Mouse (Mus musculus): Measurements from ENCODE around the gene Fndc3b. TPM values are rescaled to one million over a fixed set of nuclear protein-coding genes. Genes with fewer than 3 reads are reported as not detected.

The Fndc3b gene
- polyA plus RNA-seq, 1 experiment from 2014 or later, result 11.4 TPM

DNA sequence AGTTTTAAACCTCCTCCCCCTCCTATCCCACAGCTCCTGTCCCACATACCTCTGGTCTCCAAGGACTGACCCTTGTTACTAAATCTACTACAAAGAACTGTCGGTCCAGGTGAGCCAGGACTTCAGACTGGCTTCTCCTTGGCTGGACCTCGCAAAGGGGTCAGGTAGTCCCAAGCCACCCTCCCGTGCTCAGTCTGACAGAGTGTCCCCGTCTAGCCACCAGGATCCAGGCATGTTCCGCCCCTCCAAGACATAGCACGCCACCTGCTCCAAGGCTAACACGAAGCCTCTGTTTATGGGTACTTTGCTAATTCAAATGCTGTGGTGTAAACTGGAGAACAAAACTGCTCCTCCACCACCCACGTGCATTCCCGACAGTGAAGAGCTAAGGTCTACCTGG lies 6.5 kb downstream of the Fndc3b start:
- 89% methylated on average over 9 of the region's 9 CpGs for WGBS
- Histone ChIP-seq H3K27ac (replicated peaks) (no peak overlapping the region), H3K27me3 (ENCODE audit: low read depth, poor library complexity, severe bottlenecking) (no peaks in the 10 kb centered on the region), H3K36me3 (peaks cover 4% of the 10 kb centered on the region; the same call in 1 of the 2 replicates), H3K4me3 (no peak overlapping the region), H3K4me1 (peaks cover 22% of the 10 kb centered on the region), H3K9me3 (replicated peaks) (no peaks in the 10 kb centered on the region)
- no peak for DNase-seq (ENCODE audit: low spot score)

DNA sequence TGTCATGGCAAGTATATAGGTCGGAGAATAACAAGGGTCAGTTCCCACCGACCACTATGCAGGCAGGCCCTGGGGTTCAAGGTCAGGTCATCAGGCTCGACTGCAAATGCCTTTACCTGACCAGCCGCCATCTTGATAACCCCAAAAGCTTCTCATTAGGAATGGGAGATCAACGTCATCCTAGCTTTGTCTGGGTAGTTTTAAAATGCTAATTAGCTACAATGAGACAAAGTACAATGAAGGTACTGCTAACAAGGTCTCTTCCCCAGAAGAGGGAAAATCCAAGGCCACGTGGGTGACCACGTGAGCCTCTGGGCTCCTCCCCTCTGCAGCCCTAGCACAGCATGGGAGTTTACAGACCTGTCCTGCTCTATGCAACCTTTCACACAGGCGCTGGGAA lies 7.6 kb downstream of the Fndc3b start:
- Histone ChIP-seq H3K27ac (replicated peaks) (no peak overlapping the region), H3K36me3 (peaks cover 4% of the 10 kb centered on the region; the same call in 1 of the 2 replicates), H3K4me1 (peaks cover 11% of the 10 kb centered on the region), H3K9me3 (replicated peaks) (no peaks in the 10 kb centered on the region), H3K4me3 (no peak overlapping the region), H3K27me3 (ENCODE audit: low read depth, poor library complexity, severe bottlenecking) (no peaks in the 10 kb centered on the region)
- no peak for DNase-seq (ENCODE audit: low spot score)
- WGBS, result 90% methylated on average over 8 of the region's 8 CpGs

DNA sequence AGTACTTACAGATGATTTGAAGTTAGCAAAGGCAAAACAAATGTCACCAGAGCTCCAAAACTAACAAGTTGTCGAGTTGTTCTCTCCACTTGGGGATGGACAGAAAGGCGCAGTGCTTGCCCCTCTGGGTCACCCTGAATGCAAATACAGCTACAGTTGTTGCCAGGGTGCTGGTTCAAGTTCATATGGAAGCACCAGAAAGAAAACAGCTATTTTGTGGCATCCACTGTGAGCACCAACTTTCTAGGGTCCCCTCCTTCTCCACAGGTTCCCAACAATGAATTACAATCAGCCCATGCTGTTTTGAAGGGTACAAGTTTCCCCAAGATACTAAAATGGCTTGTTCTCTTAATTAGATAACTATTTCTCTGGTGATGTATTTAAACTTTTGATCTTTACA lies 8.0 kb downstream of the Fndc3b start:
- peaks cover 4% of the 10 kb centered on the region; the same call in 1 of the 2 replicates for H3K36me3 ChIP-seq
- H3K4me3 ChIP-seq, result no peak overlapping the region
- no peaks in the 10 kb centered on the region for H3K9me3 ChIP-seq (replicated peaks)
- no peak overlapping the region for H3K27ac ChIP-seq (replicated peaks)
- WGBS, result 94% methylated on average over 2 of the region's 2 CpGs
- no peak for DNase-seq (ENCODE audit: low spot score)
- no peaks in the 10 kb centered on the region for H3K27me3 ChIP-seq (ENCODE audit: low read depth, poor library complexity, severe bottlenecking)
- H3K4me1 ChIP-seq, result peaks cover 8% of the 10 kb centered on the region; the same call in 1 of the 2 replicates

DNA sequence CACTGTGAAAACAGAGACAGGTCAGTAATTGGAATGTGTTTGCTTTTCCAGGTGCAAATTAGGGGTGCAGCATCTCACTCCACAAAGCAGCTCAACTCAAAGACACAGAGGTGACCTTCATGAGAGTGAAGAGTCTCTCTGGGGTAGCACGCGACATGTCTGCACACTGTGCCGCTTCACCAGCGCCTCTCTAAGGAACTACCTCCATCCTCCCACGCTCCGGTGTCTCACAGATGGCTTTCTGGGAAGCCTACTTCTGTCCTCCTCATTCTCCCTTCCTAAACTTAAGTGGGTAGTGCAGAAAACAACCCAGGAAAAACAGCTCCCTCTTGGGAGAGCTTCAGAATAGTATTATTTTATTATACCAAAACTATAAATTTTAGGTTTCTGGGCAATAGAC lies 12.4 kb downstream of the Fndc3b start:
- no peak overlapping the region for H3K4me3 ChIP-seq
- WGBS, result 95% methylated on average over 6 of the region's 6 CpGs

DNA sequence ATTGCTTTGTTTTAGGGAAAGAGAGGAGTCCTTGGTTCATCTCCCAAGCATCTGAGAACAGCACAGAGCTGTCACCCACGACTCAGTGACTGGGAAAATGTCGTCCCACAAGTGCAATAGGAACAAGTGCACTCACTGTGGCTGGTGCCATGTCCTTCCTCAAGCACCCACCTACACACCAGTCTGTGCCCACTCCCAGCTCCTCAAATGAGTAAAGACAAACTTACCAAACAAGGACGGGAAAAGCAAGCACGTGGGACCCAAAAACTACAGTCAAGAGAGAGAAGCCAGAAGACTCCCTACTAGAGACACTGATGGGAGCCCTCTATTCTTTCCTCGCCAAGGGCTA lies 14.7 kb downstream of the Fndc3b start:
- Histone ChIP-seq H3K9me3 (replicated peaks) (no peaks in the 10 kb centered on the region), H3K27me3 (ENCODE audit: low read depth, poor library complexity, severe bottlenecking) (no peaks in the 10 kb centered on the region), H3K4me3 (no peak overlapping the region), H3K36me3 (no peaks in the 10 kb centered on the region), H3K27ac (replicated peaks) (no peak overlapping the region), H3K4me1 (no peaks in the 10 kb centered on the region)
- no peak for DNase-seq (ENCODE audit: low spot score)
- WGBS, result 82% methylated on average over 5 of the region's 5 CpGs

More for the DNA sequence above, 12.4 kb downstream of the Fndc3b start:
- H3K36me3 ChIP-seq, result peaks cover 3% of the 10 kb centered on the region; the same call in 1 of the 2 replicates
- no peak overlapping the region for H3K27ac ChIP-seq (replicated peaks)
- no peaks in the 10 kb centered on the region for H3K27me3 ChIP-seq (ENCODE audit: low read depth, poor library complexity, severe bottlenecking)
- H3K9me3 ChIP-seq (replicated peaks), result no peaks in the 10 kb centered on the region
- DNase-seq (ENCODE audit: low spot score), result no peak
- no peaks in the 10 kb centered on the region for H3K4me1 ChIP-seq

DNA sequence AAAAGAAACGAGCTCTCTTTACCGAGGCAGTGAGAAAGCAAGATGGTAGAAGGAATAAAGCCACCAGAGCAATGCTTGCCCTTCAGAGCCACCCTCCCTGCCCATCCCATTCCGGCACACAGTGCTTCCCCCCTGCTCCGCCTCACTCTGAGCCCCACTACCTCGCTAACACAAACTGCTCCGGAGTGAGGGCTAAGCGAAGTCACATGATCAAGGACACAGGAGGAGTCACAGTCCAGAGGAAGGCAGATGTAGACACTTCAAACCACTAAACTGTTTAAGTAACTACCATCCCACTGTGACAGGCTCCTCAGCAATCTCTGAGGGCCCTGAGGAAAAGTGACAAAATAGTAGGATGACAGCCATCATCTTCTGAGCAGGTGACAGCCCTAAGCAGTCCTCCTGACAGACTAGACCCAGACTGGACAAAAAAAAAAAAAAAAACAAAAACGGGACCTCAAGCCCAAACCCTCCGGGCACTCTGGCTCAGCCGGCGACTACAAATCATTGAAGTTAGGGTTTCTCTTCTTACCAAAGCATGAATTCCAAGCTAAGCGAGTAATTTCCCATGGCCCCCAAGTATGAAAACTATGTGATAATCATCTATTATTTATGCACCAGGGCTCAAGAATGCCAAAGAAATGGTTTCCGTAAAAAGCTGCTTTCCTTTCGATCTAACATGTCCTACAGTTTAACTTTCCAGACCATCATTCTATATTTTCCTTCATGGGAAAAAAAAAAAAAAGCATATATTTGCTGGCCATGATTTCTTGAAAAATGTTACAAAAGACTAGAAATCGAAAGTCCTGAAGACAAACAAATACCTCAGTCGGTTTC lies 15.3 kb downstream of the Fndc3b start:
- H3K4me1 ChIP-seq, result no peaks in the 10 kb centered on the region
- H3K36me3 ChIP-seq, result no peaks in the 10 kb centered on the region
- no peaks in the 10 kb centered on the region for H3K27me3 ChIP-seq (ENCODE audit: low read depth, poor library complexity, severe bottlenecking)
- 84% methylated on average over 16 of the region's 16 CpGs for WGBS
- H3K27ac ChIP-seq (replicated peaks), result no peak overlapping the region
- DNase-seq (ENCODE audit: low spot score), result no peak
- no peaks in the 10 kb centered on the region for H3K9me3 ChIP-seq (replicated peaks)
- no peak overlapping the region for H3K4me3 ChIP-seq

DNA sequence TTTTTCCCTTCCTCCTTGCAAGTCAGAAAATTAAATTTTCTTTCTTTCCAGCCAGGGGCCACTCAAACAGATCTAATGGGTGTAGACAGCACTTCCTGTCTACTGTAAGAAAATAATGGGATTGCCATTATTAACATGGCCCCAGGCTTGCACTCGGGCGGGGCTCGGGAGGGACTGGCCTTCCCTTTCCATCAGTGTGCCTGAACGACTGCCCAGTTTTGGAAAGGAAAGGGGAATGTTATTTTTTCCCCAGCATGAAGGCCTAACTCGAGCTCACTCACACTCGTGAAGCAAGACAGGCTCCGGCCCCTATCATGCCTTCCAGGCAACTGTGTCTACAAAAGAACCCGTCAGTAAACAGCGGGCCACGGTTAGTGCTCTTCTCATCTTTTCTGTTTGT lies 16.5 kb downstream of the Fndc3b start:
- no peaks in the 10 kb centered on the region for H3K27me3 ChIP-seq (ENCODE audit: low read depth, poor library complexity, severe bottlenecking)
- no peak for DNase-seq (ENCODE audit: low spot score)
- 88% methylated on average over 10 of the region's 10 CpGs for WGBS

DNA sequence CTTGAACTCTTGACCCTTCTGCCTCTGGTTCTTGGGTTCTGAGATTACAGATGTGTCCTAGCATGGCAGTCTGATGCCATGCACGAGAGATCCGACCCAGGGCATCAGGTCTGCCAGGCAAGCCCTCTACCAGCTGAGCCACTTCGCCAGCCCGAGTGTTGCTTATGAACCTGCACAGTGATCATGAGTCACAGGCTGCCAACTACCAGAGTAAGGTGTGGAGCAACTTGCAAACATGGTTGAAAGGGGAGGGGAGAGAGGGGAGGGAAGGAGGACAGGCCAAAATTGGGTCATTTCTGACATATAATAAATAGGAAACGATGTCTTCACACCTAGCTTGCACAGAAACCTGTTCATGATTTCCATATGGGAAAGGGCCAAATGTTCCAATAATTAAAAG lies 17.0 kb downstream of the Fndc3b start:
- Histone ChIP-seq H3K4me3 (no peak overlapping the region), H3K36me3 (no peaks in the 10 kb centered on the region), H3K9me3 (replicated peaks) (no peaks in the 10 kb centered on the region), H3K27ac (replicated peaks) (no peak overlapping the region), H3K4me1 (no peaks in the 10 kb centered on the region), H3K27me3 (ENCODE audit: low read depth, poor library complexity, severe bottlenecking) (no peaks in the 10 kb centered on the region)
- DNase-seq (ENCODE audit: low spot score), result no peak
- WGBS, result 90% methylated on average over 5 of the region's 5 CpGs

More for the DNA sequence above, 16.5 kb downstream of the Fndc3b start:
- Histone ChIP-seq H3K36me3 (no peaks in the 10 kb centered on the region), H3K9me3 (replicated peaks) (no peaks in the 10 kb centered on the region), H3K27ac (replicated peaks) (no peak overlapping the region), H3K4me3 (no peak overlapping the region), H3K4me1 (no peaks in the 10 kb centered on the region)

DNA sequence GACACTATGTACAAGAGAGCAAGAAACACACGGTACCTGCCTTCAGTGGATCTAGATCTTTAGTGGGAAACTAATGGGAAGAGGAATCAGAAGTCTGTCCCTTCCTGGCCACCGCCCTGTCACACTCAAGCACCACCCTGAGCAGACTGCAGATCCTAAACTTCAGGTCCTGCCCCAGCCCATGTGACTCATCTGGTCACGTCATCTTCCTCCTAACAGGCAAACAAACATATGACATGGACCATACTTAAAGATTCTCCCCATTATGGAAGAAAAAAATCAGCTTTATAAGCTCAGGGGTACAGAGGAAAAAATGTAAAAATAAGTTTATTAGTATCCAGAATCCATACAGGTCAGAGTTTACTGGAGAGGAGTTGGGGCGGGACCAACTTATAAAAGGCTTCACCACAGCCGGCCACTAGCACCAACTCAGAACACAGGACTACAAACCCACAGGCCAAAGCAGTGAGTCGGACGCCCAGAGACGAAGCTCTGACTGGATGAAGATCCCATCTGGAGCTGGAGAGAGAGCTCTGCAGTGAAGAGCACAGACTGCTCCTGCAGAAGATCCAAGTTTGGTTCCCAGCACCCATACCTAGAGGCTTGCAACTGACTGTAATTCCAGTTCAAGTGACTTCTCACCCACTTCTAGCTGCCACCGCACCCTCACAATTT lies 19.5 kb downstream of the Fndc3b start:
- 89% methylated on average over 9 of the region's 9 CpGs for WGBS
- H3K4me1 ChIP-seq, result no peaks in the 10 kb centered on the region
- H3K4me3 ChIP-seq, result no peak overlapping the region
- no peak overlapping the region for H3K27ac ChIP-seq (replicated peaks)
- H3K27me3 ChIP-seq (ENCODE audit: low read depth, poor library complexity, severe bottlenecking), result no peaks in the 10 kb centered on the region
- peaks cover 9% of the 10 kb centered on the region for H3K9me3 ChIP-seq (replicated peaks)
- DNase-seq (ENCODE audit: low spot score), result no peak
- H3K36me3 ChIP-seq, result peaks cover 10% of the 10 kb centered on the region

DNA sequence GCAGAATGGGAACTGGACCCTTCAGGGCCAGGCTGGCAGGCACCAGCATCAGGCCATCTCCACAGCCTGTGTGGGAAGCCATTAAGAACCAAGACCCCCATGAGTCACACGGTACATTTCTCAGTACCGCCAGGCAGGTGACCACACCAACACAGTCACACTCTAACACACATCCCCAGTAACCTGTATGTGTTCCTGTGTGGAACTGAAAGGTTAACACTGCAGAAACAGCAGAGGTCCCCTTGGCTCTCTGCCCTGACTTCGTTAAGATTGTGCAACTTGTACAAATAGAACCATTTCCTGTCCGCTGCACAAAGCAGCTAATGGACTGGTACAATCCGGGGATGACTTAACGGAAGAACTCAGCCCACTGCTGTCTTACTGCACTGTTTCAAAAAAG lies 21.1 kb downstream of the Fndc3b start:
- DNase-seq (ENCODE audit: low spot score), result no peak

DNA sequence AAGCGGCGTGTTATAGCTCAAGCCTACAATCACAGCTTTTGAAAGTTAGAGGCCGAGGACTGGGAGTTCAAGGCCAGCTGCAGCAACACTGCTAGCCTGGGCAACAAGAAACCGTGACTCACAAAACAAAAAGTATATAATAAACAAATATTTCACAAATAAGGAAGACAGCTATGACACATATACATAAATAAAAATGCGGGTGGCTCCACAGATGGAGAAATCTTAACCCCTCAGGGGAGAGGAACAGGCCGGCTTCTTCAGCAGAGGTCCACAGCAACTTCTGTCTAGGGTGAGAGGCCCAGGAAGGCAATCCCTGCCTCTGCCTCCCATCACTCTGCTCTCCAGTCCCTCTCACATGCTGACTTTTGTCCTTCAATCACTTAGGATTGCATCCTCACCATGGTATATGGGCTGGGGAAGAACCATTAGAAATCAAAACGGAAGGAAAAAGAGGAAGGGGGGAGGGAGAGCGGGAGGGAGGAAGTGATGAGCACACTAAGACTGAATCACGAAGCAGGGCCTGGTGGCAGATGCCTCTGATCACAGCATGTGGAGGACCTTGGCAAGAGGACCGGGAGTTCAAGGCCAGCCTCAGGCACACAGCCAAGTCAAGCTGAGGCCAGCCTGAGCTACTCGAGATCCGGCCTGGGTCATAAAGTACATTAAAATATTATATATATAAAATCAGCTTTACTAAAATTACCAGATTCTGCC lies 21.8 kb downstream of the Fndc3b start:
- Histone ChIP-seq H3K27ac (replicated peaks) (no peak overlapping the region), H3K36me3 (peaks cover 13% of the 10 kb centered on the region), H3K9me3 (replicated peaks) (peaks cover 9% of the 10 kb centered on the region), H3K4me3 (no peak overlapping the region), H3K4me1 (no peaks in the 10 kb centered on the region), H3K27me3 (ENCODE audit: low read depth, poor library complexity, severe bottlenecking) (no peaks in the 10 kb centered on the region)
- WGBS, result 91% methylated on average over 12 of the region's 12 CpGs
- no peak for DNase-seq (ENCODE audit: low spot score)

More for the DNA sequence above, 21.1 kb downstream of the Fndc3b start:
- no peak overlapping the region for H3K27ac ChIP-seq (replicated peaks)
- H3K36me3 ChIP-seq, result peaks cover 11% of the 10 kb centered on the region
- H3K27me3 ChIP-seq (ENCODE audit: low read depth, poor library complexity, severe bottlenecking), result no peaks in the 10 kb centered on the region
- H3K4me3 ChIP-seq, result no peak overlapping the region
- H3K4me1 ChIP-seq, result no peaks in the 10 kb centered on the region
- peaks cover 9% of the 10 kb centered on the region for H3K9me3 ChIP-seq (replicated peaks)
- WGBS, result 86% methylated on average over 6 of the region's 6 CpGs

DNA sequence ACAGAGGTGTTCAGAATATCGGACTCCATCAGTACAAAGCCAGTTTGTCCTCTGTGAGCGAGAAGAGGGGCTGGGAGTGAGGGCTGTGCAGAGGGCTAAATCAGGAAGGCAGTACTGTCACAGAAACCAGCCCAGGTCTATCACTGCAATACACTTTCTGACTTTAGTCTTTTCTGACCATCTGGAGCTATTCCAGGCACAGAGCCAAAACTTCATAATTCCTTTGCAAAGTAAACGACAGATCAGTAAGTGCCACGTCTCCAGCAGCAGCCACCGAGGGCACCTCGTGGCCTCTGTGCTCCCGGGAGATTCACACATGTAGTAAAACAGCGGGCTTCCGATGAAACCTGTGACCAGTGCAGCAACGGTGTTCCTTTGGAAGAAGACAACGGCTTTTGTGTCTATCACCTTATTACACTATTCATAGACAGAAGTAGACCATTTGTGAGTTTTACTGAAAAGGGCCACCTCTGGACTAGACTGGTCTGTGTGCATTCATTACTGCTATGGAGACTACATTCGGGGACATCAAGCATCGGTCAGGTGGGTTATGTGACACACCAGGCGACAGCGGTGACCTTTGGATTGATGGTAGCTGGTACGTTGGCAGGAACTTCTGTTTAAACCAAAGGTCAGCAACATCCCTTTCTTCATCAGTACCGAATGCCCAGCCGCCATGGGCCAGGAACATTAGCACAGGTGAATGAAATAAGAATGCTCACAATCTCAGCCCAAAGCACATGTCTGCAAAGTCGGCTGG lies 24.2 kb downstream of the Fndc3b start:
- no peaks in the 10 kb centered on the region for H3K27me3 ChIP-seq (ENCODE audit: low read depth, poor library complexity, severe bottlenecking)
- DNase-seq (ENCODE audit: low spot score), result no peak
- 94% methylated on average over 19 of the region's 19 CpGs for WGBS
- no peak overlapping the region for H3K27ac ChIP-seq (replicated peaks)
- H3K9me3 ChIP-seq (replicated peaks), result peaks cover 9% of the 10 kb centered on the region
- peaks cover 13% of the 10 kb centered on the region for H3K36me3 ChIP-seq
- H3K4me1 ChIP-seq, result no peaks in the 10 kb centered on the region
- no peak overlapping the region for H3K4me3 ChIP-seq
